Mouse (Mus musculus) limb, embryonic 13.5 days (tissue): ENCODE results near the gene Eif4g3. TPM values are rescaled to one million over a fixed set of nuclear protein-coding genes. Genes with fewer than 3 reads are reported as not detected.

Source experiments
- ATAC-seq: fragments of 200-750 bp; cut with Nextera tagmentation; 2 replicates; pipeline ENCODE4 v1.8.0; 2017; ENCODE audit warnings: low read depth, moderate number of reproducible peaks, moderate TSS enrichment; ENCODE audit not compliant: low FRiP score
- H3K27ac ChIP-seq: fragments of 300-500 bp; sonication (generic); 2 replicates; pipeline ENCODE4 v1.5.1; 2015; ENCODE audit warnings: inconsistent platforms, mild to moderate bottlenecking, moderate library complexity
- H3K27me3 ChIP-seq: fragments of 300-500 bp; sonication (generic); 2 replicates; pipeline ENCODE4 v1.6.1; 2015; ENCODE audit warnings: mild to moderate bottlenecking, inconsistent platforms
- H3K36me3 ChIP-seq: fragments of 300-500 bp; sonication (generic); 2 replicates; pipeline ENCODE4 v1.6.1; 2015; ENCODE audit warnings: inconsistent platforms, mild to moderate bottlenecking, moderate library complexity
- H3K4me1 ChIP-seq: fragments of 300-500 bp; sonication (generic); 2 replicates; pipeline ENCODE4 v1.6.1; 2015; ENCODE audit warnings: inconsistent platforms
- H3K4me2 ChIP-seq: fragments of 300-500 bp; sonication (generic); replicated peaks from 2 replicates; pipeline ENCODE4 v1.6.1; 2015; ENCODE audit warnings: inconsistent platforms, mild to moderate bottlenecking, moderate library complexity
- H3K4me3 ChIP-seq: fragments of 300-500 bp; sonication (generic); 2 replicates; pipeline ENCODE4 v1.5.1; 2015; ENCODE audit warnings: moderate library complexity, mild to moderate bottlenecking, inconsistent platforms
- H3K9ac ChIP-seq: fragments of 300-500 bp; sonication (generic); 2 replicates; pipeline ENCODE4 v1.6.1; 2015; ENCODE audit warnings: mild to moderate bottlenecking, inconsistent platforms
- H3K9me3 ChIP-seq: fragments of 300-500 bp; sonication (generic); 2 replicates; pipeline ENCODE4 v1.6.1; 2016; ENCODE audit warnings: inconsistent platforms
- WGBS: fragments of 180-500 bp; shearing (Covaris S2); methylation state at CpG from one replicate; pipeline ENCODE4 v1.1.7; 2015; 5-methylcytosine and 5-hydroxymethylcytosine counted together
- polyA plus RNA-seq: library from polyadenylated mRNA; unstranded; fragments of >200 nt; fragmentation: Nextera tagmentation; extraction: Ambion mirVana; gene quantifications from 2 replicates; pipeline ENCODE4 v1.2.1, GENCODE M21; 2015

The Eif4g3 gene
- polyA plus RNA-seq, 1 experiment from 2014 or later = 38.4 TPM

- no peak for ATAC-seq
- Histone ChIP-seq H3K27me3 (no peaks in the 10 kb centered on the region), H3K9me3 (no peaks in the 10 kb centered on the region), H3K27ac (no peak overlapping the region), H3K4me3 (no peak overlapping the region), H3K36me3 (peaks cover 68% of the 10 kb centered on the region), H3K4me2 (no peak overlapping the region), H3K4me1 (no peaks in the 10 kb centered on the region), H3K9ac (no peak overlapping the region)
- 94% methylated on average over 7 of the region's 7 CpGs for WGBS
Observed at GRCm38 (mm10) chr4:138127781-138128180, 135.0 kb downstream of the Eif4g3 start.

GRCm38 (mm10) chr4:138130149-138130548, 137.3 kb downstream of the Eif4g3 start:
- Histone ChIP-seq H3K4me2 (no peak overlapping the region), H3K36me3 (peaks cover 69% of the 10 kb centered on the region)
- WGBS = 83% methylated on average over 2 of the region's 2 CpGs

GRCm38 (mm10) chr4:138131226-138131625, 138.4 kb downstream of the Eif4g3 start:
- Histone ChIP-seq H3K27ac (no peak overlapping the region), H3K9me3 (no peaks in the 10 kb centered on the region), H3K9ac (no peak overlapping the region), H3K4me1 (no peaks in the 10 kb centered on the region), H3K4me3 (no peak overlapping the region), H3K27me3 (no peaks in the 10 kb centered on the region), H3K4me2 (no peak overlapping the region), H3K36me3 (peaks cover 62% of the 10 kb centered on the region)
- 90% methylated on average over 9 of the region's 9 CpGs for WGBS
- no peak for ATAC-seq

More at GRCm38 (mm10) chr4:138130149-138130548, 137.3 kb downstream of the Eif4g3 start:
- Histone ChIP-seq H3K27ac (no peak overlapping the region), H3K9me3 (no peaks in the 10 kb centered on the region), H3K9ac (no peak overlapping the region), H3K4me3 (no peak overlapping the region), H3K27me3 (no peaks in the 10 kb centered on the region), H3K4me1 (no peaks in the 10 kb centered on the region)
- no peak for ATAC-seq

DNA sequence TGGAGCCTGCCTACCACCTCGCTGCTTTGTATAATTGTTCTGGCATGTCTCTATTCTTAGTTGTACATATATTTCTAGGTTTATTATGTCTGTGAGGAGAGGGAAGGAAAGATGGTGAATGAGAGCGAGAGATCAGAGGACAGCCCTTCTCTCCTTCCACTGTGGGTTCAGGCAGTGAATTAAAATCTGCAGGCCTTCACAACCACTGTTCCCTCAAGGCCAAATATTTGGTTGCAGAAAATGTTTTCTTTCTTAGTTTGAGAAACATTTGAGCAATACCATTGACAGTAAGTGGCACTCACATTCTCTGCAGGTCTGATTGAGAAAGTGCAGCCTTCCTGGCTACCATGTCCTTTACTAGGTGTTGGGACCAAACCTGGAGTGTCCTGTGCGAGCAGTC, 138.9 kb downstream of the Eif4g3 start:
- no peaks in the 10 kb centered on the region for H3K27me3 ChIP-seq
- ATAC-seq = no peak
- H3K4me3 ChIP-seq = no peak overlapping the region
- no peak overlapping the region for H3K9ac ChIP-seq
- H3K36me3 ChIP-seq = peaks cover 57% of the 10 kb centered on the region
- H3K27ac ChIP-seq = no peak overlapping the region
- WGBS = 96% methylated on average over 3 of the region's 3 CpGs
- H3K4me1 ChIP-seq = no peaks in the 10 kb centered on the region
- H3K9me3 ChIP-seq = no peaks in the 10 kb centered on the region
- H3K4me2 ChIP-seq = no peak overlapping the region

GRCm38 (mm10) chr4:138133360-138133759, 140.5 kb downstream of the Eif4g3 start:
- no peaks in the 10 kb centered on the region for H3K27me3 ChIP-seq
- no peak overlapping the region for H3K9ac ChIP-seq
- 92% methylated on average over 9 of the region's 9 CpGs for WGBS
- no peaks in the 10 kb centered on the region for H3K9me3 ChIP-seq
- no peak overlapping the region for H3K4me3 ChIP-seq
- no peak overlapping the region for H3K27ac ChIP-seq
- ATAC-seq = no peak
- peaks cover 2% of the 10 kb centered on the region; the same call in 1 of the 2 replicates for H3K4me1 ChIP-seq
- peaks cover 49% of the 10 kb centered on the region for H3K36me3 ChIP-seq
- no peak overlapping the region for H3K4me2 ChIP-seq

- H3K4me3 ChIP-seq = no peak overlapping the region
- H3K4me2 ChIP-seq = no peak overlapping the region
- H3K27ac ChIP-seq = no peak overlapping the region
- 63% methylated on average over 3 of the region's 4 CpGs for WGBS
- H3K9me3 ChIP-seq = no peaks in the 10 kb centered on the region
- H3K27me3 ChIP-seq = no peaks in the 10 kb centered on the region
- H3K36me3 ChIP-seq = peaks cover 42% of the 10 kb centered on the region
- H3K9ac ChIP-seq = no peak overlapping the region
- H3K4me1 ChIP-seq = peaks cover 8% of the 10 kb centered on the region; the same call in 1 of the 2 replicates
- ATAC-seq = no peak
Observed at GRCm38 (mm10) chr4:138137336-138137735, 144.5 kb downstream of the Eif4g3 start.

- Histone ChIP-seq H3K27ac (no peak overlapping the region), H3K9me3 (no peaks in the 10 kb centered on the region), H3K4me1 (peaks cover 8% of the 10 kb centered on the region; the same call in 1 of the 2 replicates), H3K27me3 (no peaks in the 10 kb centered on the region), H3K9ac (no peak overlapping the region), H3K4me2 (no peak overlapping the region), H3K4me3 (no peak overlapping the region), H3K36me3 (peaks cover 37% of the 10 kb centered on the region)
- ATAC-seq = no peak
- 85% methylated on average over 17 of the region's 17 CpGs for WGBS
Observed at GRCm38 (mm10) chr4:138137804-138138203, 145.0 kb downstream of the Eif4g3 start.

- peaks cover 33% of the 10 kb centered on the region for H3K36me3 ChIP-seq
- WGBS = 87% methylated on average over 7 of the region's 7 CpGs
Observed at GRCm38 (mm10) chr4:138138219-138138618, 145.4 kb downstream of the Eif4g3 start.

DNA sequence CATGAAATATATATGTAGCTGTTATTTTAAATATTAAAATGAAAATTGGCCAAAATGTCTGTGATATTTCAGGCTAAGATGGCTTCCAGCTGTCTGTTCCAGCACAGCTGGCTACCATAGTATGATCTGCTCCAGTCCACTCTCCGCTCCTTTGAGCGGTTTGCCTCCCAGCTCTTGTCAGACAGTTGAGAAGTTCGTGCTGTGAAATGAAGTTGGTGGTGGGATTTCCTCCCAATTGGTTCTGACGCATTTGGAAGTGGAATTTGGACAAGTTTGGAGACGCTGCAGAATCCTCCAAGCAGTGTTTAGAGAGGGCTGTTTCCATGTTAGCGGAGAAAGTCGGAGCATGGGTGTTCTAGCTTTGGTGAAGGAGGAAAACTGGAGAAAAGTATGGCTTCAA, 148.5 kb downstream of the Eif4g3 start:
- H3K36me3 ChIP-seq = peaks cover 36% of the 10 kb centered on the region; the same call in 1 of the 2 replicates
- H3K9me3 ChIP-seq = no peaks in the 10 kb centered on the region
- H3K4me1 ChIP-seq = peaks cover 8% of the 10 kb centered on the region; the same call in 1 of the 2 replicates
- H3K27ac ChIP-seq = no peak overlapping the region
- no peak for ATAC-seq
- H3K27me3 ChIP-seq = no peaks in the 10 kb centered on the region
- no peak overlapping the region for H3K9ac ChIP-seq
- H3K4me3 ChIP-seq = no peak overlapping the region
- 80% methylated on average over 7 of the region's 7 CpGs for WGBS
- H3K4me2 ChIP-seq = no peak overlapping the region

More at GRCm38 (mm10) chr4:138138219-138138618, 145.4 kb downstream of the Eif4g3 start:
- peaks cover 8% of the 10 kb centered on the region; the same call in 1 of the 2 replicates for H3K4me1 ChIP-seq
- no peak overlapping the region for H3K4me3 ChIP-seq
- H3K4me2 ChIP-seq = no peak overlapping the region
- H3K27ac ChIP-seq = no peak overlapping the region
- H3K9ac ChIP-seq = no peak overlapping the region
- H3K27me3 ChIP-seq = no peaks in the 10 kb centered on the region
- H3K9me3 ChIP-seq = no peaks in the 10 kb centered on the region
- no peak for ATAC-seq

DNA sequence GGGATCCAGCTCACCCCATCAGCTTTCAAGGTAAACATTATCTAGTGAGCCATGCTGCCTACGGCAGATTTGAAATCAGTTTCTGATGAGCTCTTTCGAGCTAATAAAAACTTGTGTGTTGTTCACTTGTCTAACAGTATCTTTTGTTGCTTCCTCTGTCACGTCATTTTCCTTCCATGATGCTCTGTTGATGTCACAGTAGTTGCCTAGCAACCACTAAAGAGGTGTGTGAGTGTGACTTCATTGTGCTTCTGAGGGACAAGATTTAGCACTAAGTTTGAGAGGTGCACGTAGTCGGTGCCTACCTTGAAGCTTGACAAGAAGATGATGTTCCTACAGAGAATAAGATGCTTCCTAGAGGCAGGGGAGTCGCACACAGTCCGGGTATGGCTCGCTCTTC, 154.4 kb downstream of the Eif4g3 start:
- no peak for ATAC-seq
- Histone ChIP-seq H3K27ac (no peak overlapping the region), H3K9me3 (no peaks in the 10 kb centered on the region), H3K4me1 (no peaks in the 10 kb centered on the region), H3K4me2 (no peak overlapping the region), H3K9ac (no peak overlapping the region), H3K27me3 (no peaks in the 10 kb centered on the region), H3K36me3 (peaks cover 43% of the 10 kb centered on the region), H3K4me3 (no peak overlapping the region)
- 94% methylated on average over 8 of the region's 8 CpGs for WGBS

DNA sequence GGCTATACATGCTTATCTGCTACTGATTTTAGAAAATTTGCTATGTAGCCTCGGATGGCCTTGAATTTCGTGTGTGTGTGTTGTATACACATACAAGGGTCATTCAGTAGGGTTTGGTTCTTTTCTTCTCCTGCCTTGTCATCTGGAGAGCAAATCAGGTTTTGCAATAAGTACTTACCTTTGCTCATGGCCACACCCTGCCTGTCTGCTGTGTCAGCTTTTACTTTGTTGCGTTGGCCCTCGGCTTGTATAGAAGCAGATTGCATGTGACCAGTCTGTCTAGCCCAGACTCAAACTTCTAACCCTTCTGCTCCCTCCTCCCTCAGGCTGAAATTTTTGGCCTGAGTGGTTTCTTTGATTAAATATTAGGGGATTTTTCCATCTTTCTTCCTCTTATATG, 157.2 kb downstream of the Eif4g3 start:
- Histone ChIP-seq H3K36me3 (peaks cover 62% of the 10 kb centered on the region), H3K4me2 (no peak overlapping the region), H3K9me3 (no peaks in the 10 kb centered on the region), H3K27ac (no peak overlapping the region), H3K9ac (no peak overlapping the region), H3K4me3 (no peak overlapping the region), H3K4me1 (no peaks in the 10 kb centered on the region), H3K27me3 (no peaks in the 10 kb centered on the region)
- ATAC-seq = no peak
- 82% methylated on average over 4 of the region's 4 CpGs for WGBS

GRCm38 (mm10) chr4:138151226-138151625, 158.4 kb downstream of the Eif4g3 start:
- H3K4me1 ChIP-seq = no peaks in the 10 kb centered on the region
- H3K27ac ChIP-seq = no peak overlapping the region
- no peaks in the 10 kb centered on the region for H3K27me3 ChIP-seq
- ATAC-seq = no peak
- H3K9ac ChIP-seq = no peak overlapping the region
- peaks cover 59% of the 10 kb centered on the region for H3K36me3 ChIP-seq
- no peak overlapping the region for H3K4me3 ChIP-seq
- WGBS = 89% methylated on average over 9 of the region's 9 CpGs
- H3K4me2 ChIP-seq = no peak overlapping the region
- no peaks in the 10 kb centered on the region for H3K9me3 ChIP-seq

DNA sequence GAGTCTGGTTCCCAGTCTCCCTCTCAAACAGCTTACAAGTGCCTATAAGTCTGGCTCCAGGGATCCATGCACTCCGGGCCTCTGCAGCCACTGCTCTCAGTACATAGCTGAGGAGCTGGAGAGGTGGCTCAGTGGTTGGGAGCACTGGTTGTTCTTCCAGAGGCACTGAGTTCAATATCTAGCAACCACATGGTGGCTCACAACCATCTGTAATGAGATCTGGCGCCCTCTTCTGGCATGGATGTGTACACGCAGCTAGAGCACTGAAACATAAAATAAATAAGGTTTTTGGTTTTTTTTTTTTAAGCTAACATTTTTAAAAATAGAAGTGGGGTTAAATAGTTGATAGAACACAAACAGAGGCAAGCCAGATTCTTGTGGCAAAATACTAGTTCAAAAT, 161.2 kb downstream of the Eif4g3 start:
- H3K9ac ChIP-seq = no peak overlapping the region
- no peak overlapping the region for H3K4me2 ChIP-seq
- no peaks in the 10 kb centered on the region for H3K9me3 ChIP-seq
- 54% methylated on average over 3 of the region's 3 CpGs for WGBS
- H3K4me3 ChIP-seq = no peak overlapping the region
- no peaks in the 10 kb centered on the region for H3K4me1 ChIP-seq
- no peaks in the 10 kb centered on the region for H3K27me3 ChIP-seq
- ATAC-seq = no peak
- no peak overlapping the region for H3K27ac ChIP-seq
- peaks cover 79% of the 10 kb centered on the region for H3K36me3 ChIP-seq
